Mouse (Mus musculus): ENCODE results near the gene Tcf20. TPM values are rescaled to one million over a fixed set of nuclear protein-coding genes. Genes with fewer than 3 reads are reported as not detected.
A peak's percentile ranks its signal among the peaks of the same experiment; 100 is the strongest.

Tcf20 gene
- polyA plus RNA-seq, 1 experiment from 2014 or later: 18.7 TPM

DNA sequence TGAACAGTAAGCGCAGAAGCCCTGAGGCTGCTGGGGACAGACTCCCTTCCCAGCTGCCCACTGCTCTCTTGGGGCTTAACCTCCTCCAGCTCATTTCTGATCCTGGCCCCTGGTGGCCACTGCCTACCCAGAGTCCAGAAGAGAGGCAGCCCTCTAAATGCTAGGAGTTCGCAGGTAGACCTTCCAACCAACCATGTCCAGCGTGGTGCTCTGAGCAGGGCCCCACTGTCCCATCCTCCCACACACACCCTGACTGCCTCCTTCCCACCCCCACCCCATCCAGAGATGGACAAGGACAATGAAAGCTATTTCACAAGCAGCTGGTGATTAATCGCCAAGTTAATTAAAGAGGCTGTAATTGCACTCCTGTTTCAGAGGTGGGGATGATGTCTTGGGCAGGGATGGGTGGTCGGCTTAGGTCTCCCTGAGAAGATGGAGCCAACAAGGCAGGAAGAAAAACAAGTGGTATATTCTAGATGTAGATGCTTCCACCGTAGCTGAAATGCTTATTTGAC is 1.6 kb upstream of the Tcf20 start:
- no peak overlapping the region for H3K9ac ChIP-seq (replicated peaks)
- H3K27ac ChIP-seq (replicated peaks): no peak overlapping the region
- no peak overlapping the region for H3K4me2 ChIP-seq (replicated peaks)
- H3K27me3 ChIP-seq: no peaks in the 10 kb centered on the region
- no peaks in the 10 kb centered on the region for H3K36me3 ChIP-seq
- no peaks in the 10 kb centered on the region for H3K9me3 ChIP-seq
- 34% methylated on average over 6 of the region's 6 CpGs for WGBS
- no peak for ATAC-seq (replicated peaks)
- H3K4me1 ChIP-seq: peaks cover 74% of the 10 kb centered on the region
- H3K4me3 ChIP-seq: no peak overlapping the region

DNA sequence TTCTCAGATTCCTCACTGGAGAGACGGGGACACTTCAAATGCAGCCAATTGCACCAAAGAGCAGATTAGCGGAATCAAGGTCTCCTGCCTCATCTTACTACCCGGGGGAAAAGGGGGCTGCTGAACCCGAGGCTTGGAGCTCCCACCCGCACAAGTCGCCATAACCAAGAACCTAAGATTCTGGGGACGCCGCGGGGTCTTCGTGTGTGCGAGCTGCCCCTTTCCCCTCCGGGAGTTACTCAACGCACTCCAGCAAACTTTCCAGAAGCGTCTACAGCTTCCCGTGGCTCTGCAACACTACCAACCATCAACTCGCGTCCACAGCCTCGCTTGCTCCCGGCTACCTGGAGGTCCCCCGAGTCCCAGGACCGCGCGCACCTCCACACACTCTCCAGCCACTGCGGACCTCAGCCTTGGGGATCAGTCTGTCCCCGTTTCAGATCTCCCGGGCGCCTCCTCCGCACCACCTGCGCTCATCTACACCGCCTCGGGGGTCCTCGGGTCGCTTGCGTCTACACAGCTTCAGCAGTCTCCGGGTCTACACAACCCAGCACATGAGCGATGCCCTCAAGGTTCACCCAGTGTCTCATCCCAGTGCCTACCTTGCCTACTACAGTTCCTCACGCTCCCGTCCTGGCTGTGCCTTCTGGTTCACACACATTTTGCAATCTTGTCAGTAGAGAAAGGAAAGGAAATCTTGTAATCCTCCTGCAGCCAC is 499 bp downstream of the Tcf20 start:
- WGBS: 1% methylated on average over 38 of the region's 38 CpGs
- peak overlapping the region; percentile 56 for H3K9ac ChIP-seq (replicated peaks)
- H3K4me3 ChIP-seq: peak overlapping the region; percentile 46
- no peak; the same call in 1 of the 2 replicates for ATAC-seq (replicated peaks)
- peak overlapping the region; percentile 95 for H3K4me2 ChIP-seq (replicated peaks)
- H3K36me3 ChIP-seq: no peaks in the 10 kb centered on the region
- H3K9me3 ChIP-seq: no peaks in the 10 kb centered on the region
- no peak overlapping the region for H3K27ac ChIP-seq (replicated peaks)
- peaks cover 82% of the 10 kb centered on the region for H3K4me1 ChIP-seq
- no peaks in the 10 kb centered on the region for H3K27me3 ChIP-seq

DNA sequence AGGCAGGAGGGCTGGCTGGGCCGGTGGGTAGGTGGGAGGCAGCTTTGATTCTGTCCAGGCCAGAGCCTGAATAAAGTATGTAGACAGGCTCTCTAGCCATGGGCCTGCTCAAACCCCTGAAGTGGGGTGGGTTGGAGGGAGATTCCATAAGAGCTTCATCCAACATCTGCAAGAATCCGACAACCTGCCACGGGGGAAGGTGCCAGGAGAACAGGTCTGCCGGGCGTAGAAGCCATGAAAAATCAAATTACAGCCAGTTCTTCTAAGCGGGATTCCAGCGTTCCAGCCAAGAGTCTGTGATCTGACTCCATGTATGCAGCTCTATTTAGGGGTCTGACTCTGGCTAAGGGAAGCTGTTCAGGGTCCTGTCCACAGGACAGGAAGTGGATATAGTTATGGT is 3.1 kb downstream of the Tcf20 start:
- no peak overlapping the region for H3K4me3 ChIP-seq
- no peaks in the 10 kb centered on the region for H3K27me3 ChIP-seq
- H3K9ac ChIP-seq (replicated peaks): peak overlapping the region; percentile 1; the same call in 1 of the 2 replicates
- H3K9me3 ChIP-seq: no peaks in the 10 kb centered on the region
- no peak overlapping the region for H3K4me2 ChIP-seq (replicated peaks)
- WGBS: 46% methylated on average over 7 of the region's 7 CpGs
- H3K36me3 ChIP-seq: no peaks in the 10 kb centered on the region
- peak overlapping the region; percentile 96 for H3K27ac ChIP-seq (replicated peaks)
- no peak for ATAC-seq (replicated peaks)
- H3K4me1 ChIP-seq: peaks cover 83% of the 10 kb centered on the region

DNA sequence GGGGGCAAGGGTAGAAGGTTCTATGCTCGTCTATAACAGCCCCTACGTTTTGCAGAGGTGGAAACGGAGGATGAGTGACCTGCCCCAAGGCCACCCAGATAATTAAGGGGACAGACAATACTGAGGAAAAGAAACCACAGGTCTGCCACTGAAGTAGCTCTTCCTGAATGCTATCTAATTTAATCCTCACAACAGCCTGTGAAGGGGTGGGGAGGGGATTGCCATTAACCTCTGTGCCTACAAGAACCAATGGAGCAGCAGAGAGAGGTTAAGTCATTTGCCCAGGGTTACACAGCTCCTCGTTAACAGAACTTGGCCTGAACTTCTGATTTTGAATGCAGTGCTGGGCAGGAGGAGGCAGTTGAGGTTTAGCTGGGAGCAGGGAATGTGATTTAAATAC is 3.6 kb downstream of the Tcf20 start:
- Histone ChIP-seq H3K4me3 (no peak overlapping the region), H3K9ac (replicated peaks) (no peak overlapping the region), H3K36me3 (no peaks in the 10 kb centered on the region), H3K27me3 (no peaks in the 10 kb centered on the region), H3K4me2 (replicated peaks) (peak overlapping the region; percentile 54; the same call in 1 of the 2 replicates), H3K4me1 (peaks cover 79% of the 10 kb centered on the region), H3K27ac (replicated peaks) (peak overlapping the region; percentile 96), H3K9me3 (no peaks in the 10 kb centered on the region)
- WGBS: 8% methylated on average over 4 of the region's 4 CpGs
- no peak for ATAC-seq (replicated peaks)

DNA sequence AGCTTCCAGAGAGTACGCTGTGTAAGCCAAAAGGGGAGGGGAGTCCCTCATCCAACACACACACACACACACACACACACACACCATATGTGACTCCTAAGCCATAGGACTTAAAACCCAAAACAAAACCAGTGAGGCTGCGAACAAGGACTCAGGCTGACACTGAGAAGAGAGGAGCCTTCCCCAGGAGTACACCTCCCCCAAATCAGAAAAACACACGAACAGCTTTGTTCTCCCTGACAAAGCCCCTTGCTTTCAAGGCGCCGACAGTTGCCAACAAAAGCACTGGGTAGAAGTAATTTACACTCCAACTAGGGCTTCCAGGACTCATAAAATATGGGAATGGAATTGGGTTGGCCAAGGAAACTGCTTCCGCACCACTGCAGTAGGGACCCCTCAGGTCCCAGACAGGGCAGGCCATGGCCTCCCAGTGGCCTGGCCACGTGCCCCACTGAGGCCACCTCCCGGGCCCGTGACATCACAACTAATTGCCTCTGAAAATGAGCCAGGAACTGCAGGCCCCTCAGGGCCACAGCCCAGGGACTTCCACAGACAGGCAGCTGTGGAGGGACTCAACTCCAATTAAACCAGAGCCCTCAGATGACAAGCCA is 4.2 kb downstream of the Tcf20 start:
- H3K9me3 ChIP-seq: no peaks in the 10 kb centered on the region
- H3K4me3 ChIP-seq: peak overlapping the region; percentile 24

DNA sequence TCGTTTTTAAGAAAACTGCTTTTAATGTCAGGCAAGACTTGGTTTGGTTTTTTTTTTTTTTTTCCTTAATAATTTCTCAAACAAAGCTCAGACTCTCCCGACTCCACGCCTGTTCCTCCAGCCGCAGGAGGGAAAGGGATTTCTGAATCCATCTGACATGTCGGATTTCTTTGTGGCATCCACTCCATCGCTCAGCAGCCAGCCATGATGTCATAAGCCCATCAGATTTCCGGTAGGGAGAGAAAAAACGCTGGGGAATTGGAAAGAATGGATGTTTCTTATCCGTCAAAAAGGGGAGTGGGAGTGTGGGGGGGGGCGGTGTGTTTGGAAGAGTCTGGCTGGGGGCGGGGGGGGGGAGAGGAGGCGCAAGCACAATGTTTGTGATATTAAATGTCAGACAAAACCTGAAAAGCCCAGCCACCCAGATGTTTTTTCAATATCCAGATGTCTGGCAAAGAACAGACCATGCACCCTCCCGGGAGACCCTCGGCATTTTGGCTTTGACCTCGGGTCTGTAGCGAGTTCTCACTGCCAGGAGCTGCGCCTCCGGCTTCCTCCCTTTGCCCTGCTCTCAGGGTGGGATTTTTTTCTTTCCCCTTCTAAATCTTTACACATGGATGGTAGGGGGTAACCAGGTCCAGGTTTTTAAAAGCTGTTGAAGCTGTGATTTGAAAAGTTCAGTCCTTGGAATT is 4.8 kb downstream of the Tcf20 start:
- Histone ChIP-seq H3K4me3 (peak overlapping the region; percentile 24), H3K4me2 (replicated peaks) (peak overlapping the region; percentile 54), H3K27me3 (0 out of 2 replicates have a peak, but pooled peaks cover 3% of the 10 kb centered on the region), H3K9ac (replicated peaks) (peak overlapping the region; percentile 43), H3K9me3 (no peaks in the 10 kb centered on the region), H3K27ac (replicated peaks) (peak overlapping the region; percentile 96), H3K36me3 (no peaks in the 10 kb centered on the region), H3K4me1 (peaks cover 66% of the 10 kb centered on the region)
- 4% methylated on average over 17 of the region's 18 CpGs for WGBS
- ATAC-seq (replicated peaks): no peak; the same call in 1 of the 2 replicates

More for the DNA sequence above, 4.2 kb downstream of the Tcf20 start:
- peak overlapping the region; percentile 54 for H3K4me2 ChIP-seq (replicated peaks)
- peaks cover 73% of the 10 kb centered on the region for H3K4me1 ChIP-seq
- H3K27me3 ChIP-seq: 0 out of 2 replicates have a peak, but pooled peaks cover 1% of the 10 kb centered on the region
- 2% methylated on average over 9 of the region's 9 CpGs for WGBS
- H3K9ac ChIP-seq (replicated peaks): peak overlapping the region; percentile 43
- H3K36me3 ChIP-seq: no peaks in the 10 kb centered on the region
- H3K27ac ChIP-seq (replicated peaks): peak overlapping the region; percentile 96
- ATAC-seq (replicated peaks): peak; percentile 71

DNA sequence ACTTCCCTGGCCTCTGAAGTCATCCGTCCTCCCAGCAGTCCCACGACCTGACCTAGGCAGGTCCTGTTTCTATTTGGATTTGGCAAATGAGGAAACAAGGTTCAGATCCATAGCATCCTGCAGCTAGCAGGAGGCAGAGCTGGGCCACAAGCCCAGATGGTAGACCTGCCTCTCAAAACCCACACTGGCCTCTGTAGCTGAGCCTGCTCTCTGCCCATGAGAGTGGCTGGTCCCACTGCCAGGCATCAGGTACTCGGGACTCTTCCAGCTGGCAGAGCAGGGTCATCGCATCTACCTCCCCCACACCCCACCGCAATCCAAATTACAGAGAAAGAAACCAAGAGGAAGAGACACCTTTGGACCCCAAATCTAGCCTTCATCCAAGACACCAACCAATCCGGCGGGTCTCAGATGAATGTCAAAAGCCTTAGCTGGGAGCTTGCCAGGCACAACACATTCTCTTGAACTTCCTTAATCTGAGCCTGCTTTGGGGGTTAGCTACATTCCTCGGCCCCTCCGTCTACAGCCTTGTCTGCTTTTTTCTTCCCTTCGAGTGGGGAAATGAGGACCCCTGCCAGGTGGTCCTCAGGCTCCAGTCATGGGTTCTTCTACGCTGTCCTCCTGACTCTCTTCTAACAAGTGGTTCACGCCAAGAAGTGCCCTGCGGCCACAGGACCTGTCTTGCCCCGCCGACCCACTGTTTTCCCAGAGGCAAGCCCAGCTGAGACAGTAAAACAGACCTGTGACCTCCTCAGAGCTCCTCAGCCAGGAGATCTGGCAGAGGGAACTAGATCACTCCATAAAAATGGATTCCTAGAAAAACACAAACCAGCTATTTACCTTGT is 5.8 kb downstream of the Tcf20 start:
- Histone ChIP-seq H3K9me3 (no peaks in the 10 kb centered on the region), H3K4me1 (peaks cover 57% of the 10 kb centered on the region), H3K27ac (replicated peaks) (peak overlapping the region; percentile 96), H3K36me3 (no peaks in the 10 kb centered on the region), H3K27me3 (0 out of 2 replicates have a peak, but pooled peaks cover 3% of the 10 kb centered on the region), H3K4me3 (no peak overlapping the region), H3K4me2 (replicated peaks) (peak overlapping the region; percentile 54), H3K9ac (replicated peaks) (peak overlapping the region; percentile 43; the same call in 1 of the 2 replicates)
- no peak for ATAC-seq (replicated peaks)
- WGBS: 29% methylated on average over 15 of the region's 15 CpGs

DNA sequence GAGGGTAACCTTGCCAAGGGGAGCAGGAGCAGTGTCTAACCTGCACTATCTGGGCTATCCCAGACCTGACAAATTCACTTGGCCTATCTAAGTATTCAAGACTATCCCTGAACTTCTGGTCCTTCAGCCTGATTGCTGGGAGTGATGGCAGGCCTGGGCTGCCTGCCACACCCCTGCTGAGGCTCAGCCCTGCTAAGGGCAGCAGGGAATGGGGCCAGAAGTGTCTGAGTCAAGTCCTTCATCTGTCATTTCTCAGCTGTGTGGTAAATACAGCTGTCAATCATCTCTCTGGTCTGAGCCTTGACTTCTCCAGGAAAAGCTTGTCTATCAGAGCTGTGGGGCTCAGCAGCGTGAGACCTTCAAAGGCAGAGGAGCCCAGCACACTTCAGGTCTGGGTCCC is 8.1 kb downstream of the Tcf20 start:
- Histone ChIP-seq H3K4me2 (replicated peaks) (no peak overlapping the region), H3K9me3 (no peaks in the 10 kb centered on the region), H3K4me3 (no peak overlapping the region), H3K9ac (replicated peaks) (no peak overlapping the region), H3K36me3 (no peaks in the 10 kb centered on the region), H3K27ac (replicated peaks) (no peak overlapping the region), H3K27me3 (0 out of 2 replicates have a peak, but pooled peaks cover 3% of the 10 kb centered on the region), H3K4me1 (peaks cover 46% of the 10 kb centered on the region)
- WGBS: 84% methylated on average over 1 of the region's 1 CpGs
- ATAC-seq (replicated peaks): no peak

DNA sequence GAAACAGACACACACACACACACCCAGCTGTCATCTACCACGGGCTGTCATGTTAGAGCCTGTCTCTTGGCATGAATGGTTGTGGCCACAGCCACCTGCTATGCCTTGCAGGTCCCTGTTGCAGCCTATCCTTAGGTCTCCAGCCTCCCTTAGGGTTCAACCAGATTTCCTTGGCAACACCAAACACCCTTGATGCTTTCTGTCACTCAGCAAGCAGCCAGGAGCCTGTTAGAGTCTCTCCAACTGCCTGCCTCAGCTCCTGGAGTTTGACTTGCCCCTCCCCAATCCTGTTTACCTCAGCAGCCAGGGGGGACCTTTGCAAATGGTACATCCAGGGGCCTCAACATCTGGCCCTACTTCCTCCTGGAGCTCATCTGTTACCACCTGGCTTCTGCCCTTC is 13.2 kb downstream of the Tcf20 start:
- WGBS: 63% methylated on average over 1 of the region's 1 CpGs
- ATAC-seq (replicated peaks): no peak
- H3K27me3 ChIP-seq: 0 out of 2 replicates have a peak, but pooled peaks cover 3% of the 10 kb centered on the region

DNA sequence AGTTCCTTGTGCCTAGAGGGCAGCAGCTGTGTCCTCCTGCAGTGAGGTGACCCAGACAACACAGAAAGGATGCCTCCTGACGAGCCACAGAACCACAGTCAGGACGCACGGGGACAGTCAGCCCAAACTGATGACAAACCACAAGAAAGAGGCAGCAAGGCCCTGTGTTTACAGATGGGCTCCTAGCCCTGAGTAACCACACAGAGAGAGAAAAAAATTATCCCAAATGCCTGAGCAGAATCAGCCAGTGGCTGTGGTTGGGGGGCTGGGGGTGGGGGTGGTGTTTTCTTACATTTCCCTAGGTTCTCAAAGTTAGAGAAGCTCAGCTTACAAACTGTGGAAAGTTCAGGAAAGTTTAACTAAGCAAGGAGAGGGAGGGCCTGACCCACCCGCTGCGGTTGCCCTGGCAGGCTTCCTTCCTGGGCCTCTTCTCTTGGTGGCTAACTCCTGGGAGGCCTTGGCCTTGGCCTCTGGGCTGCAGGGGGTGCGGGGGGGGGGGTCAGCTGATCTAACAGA is 18.4 kb downstream of the Tcf20 start:
- no peak overlapping the region for H3K4me3 ChIP-seq
- H3K9ac ChIP-seq (replicated peaks): no peak overlapping the region
- ATAC-seq (replicated peaks): no peak
- no peak overlapping the region for H3K4me2 ChIP-seq (replicated peaks)
- no peaks in the 10 kb centered on the region for H3K9me3 ChIP-seq
- peak overlapping the region; percentile 89 for H3K27ac ChIP-seq (replicated peaks)
- no peaks in the 10 kb centered on the region for H3K36me3 ChIP-seq
- no peaks in the 10 kb centered on the region; the same call in 1 of the 2 replicates for H3K27me3 ChIP-seq
- peaks cover 39% of the 10 kb centered on the region for H3K4me1 ChIP-seq
- 35% methylated on average over 6 of the region's 6 CpGs for WGBS

More for the DNA sequence above, 13.2 kb downstream of the Tcf20 start:
- peak overlapping the region; percentile 53 for H3K27ac ChIP-seq (replicated peaks)
- H3K4me2 ChIP-seq (replicated peaks): no peak overlapping the region
- no peaks in the 10 kb centered on the region for H3K9me3 ChIP-seq
- H3K4me3 ChIP-seq: no peak overlapping the region
- H3K4me1 ChIP-seq: peaks cover 15% of the 10 kb centered on the region
- H3K36me3 ChIP-seq: no peaks in the 10 kb centered on the region
- no peak overlapping the region for H3K9ac ChIP-seq (replicated peaks)

DNA sequence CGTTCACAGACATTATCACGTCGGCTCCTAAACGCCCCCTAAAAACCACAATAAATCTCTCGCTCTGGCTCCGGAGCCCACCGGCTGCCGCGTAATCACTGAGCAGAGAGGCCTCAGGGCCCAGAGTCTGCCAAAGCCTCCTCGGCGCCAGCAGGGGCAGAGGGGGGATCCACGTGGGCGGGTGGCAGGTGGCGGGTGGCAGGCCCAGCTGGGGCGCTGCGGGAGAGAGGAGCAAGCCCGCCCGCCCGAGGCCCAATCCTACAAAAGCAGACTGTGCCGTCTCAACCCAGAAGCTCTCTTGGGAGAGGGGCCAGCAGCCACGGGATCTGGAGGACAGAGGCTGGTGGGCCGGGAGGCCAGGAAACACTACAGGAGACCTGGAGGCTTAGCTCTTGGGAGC is 19.2 kb downstream of the Tcf20 start:
- Histone ChIP-seq H3K4me1 (peaks cover 39% of the 10 kb centered on the region), H3K36me3 (no peaks in the 10 kb centered on the region), H3K27ac (replicated peaks) (peak overlapping the region; percentile 89), H3K27me3 (no peaks in the 10 kb centered on the region; the same call in 1 of the 2 replicates), H3K4me2 (replicated peaks) (peak overlapping the region; percentile 44), H3K4me3 (peak overlapping the region; percentile 14; the same call in 1 of the 2 replicates), H3K9ac (replicated peaks) (peak overlapping the region; percentile 20), H3K9me3 (no peaks in the 10 kb centered on the region)
- under 1% methylated on average over 22 of the region's 22 CpGs for WGBS
- ATAC-seq (replicated peaks): peak; percentile 88

Measured in forebrain, embryonic 15.5 days (tissue).